Mouse (Mus musculus) telencephalon, adult 2 months (tissue): ENCODE data around the gene Stt3b.
"Not testable (repeated sequence)": the region's sequence is repeated elsewhere in the genome, so short reads cannot be mapped to it uniquely, and the experiment has no call there.

Experiments
- DNase-seq: peaks from one replicate; pipeline ENCODE4 v3.0.0-alpha.2; 2011; ENCODE audit warnings: low read depth, low spot score

Stt3b gene

GRCm38 (mm10) chr9:115318621-115319375 lies 8.6 kb upstream of the Stt3b start:
- DNase-seq = no peak

GRCm38 (mm10) chr9:115317049-115317448 lies 6.8 kb upstream of the Stt3b start:
- no peak for DNase-seq

GRCm38 (mm10) chr9:115314556-115314955 lies 4.3 kb upstream of the Stt3b start:
- no peak for DNase-seq

GRCm38 (mm10) chr9:115313830-115314229 lies 3.6 kb upstream of the Stt3b start:
- no peak for DNase-seq

GRCm38 (mm10) chr9:115311223-115311520 lies 951 bp upstream of the Stt3b start:
- DNase-seq = no peak

- DNase-seq = no peak
Observed at GRCm38 (mm10) chr9:115309977-115310345, 260 bp downstream of the Stt3b start.

- no peak for DNase-seq
Observed at GRCm38 (mm10) chr9:115309381-115309971, 745 bp downstream of the Stt3b start.

- no peak for DNase-seq
Observed at GRCm38 (mm10) chr9:115308941-115309380, 1.3 kb downstream of the Stt3b start.

- DNase-seq = no peak
Observed at GRCm38 (mm10) chr9:115308401-115308800, 1.8 kb downstream of the Stt3b start.

GRCm38 (mm10) chr9:115306202-115306601 lies 4.0 kb downstream of the Stt3b start:
- no peak for DNase-seq

- no peak for DNase-seq
Observed at GRCm38 (mm10) chr9:115304149-115304548, 6.1 kb downstream of the Stt3b start.

GRCm38 (mm10) chr9:115301593-115301992 lies 8.6 kb downstream of the Stt3b start:
- DNase-seq = no peak

GRCm38 (mm10) chr9:115301002-115301579 lies 9.1 kb downstream of the Stt3b start:
- DNase-seq = no peak

- DNase-seq = no peak
Observed at GRCm38 (mm10) chr9:115296738-115297137, 13.5 kb downstream of the Stt3b start.

- DNase-seq = no peak
Observed at GRCm38 (mm10) chr9:115293920-115294594, 16.2 kb downstream of the Stt3b start.

GRCm38 (mm10) chr9:115287774-115288434 lies 22.3 kb downstream of the Stt3b start:
- no peak for DNase-seq

GRCm38 (mm10) chr9:115284385-115284784 lies 25.8 kb downstream of the Stt3b start:
- no peak for DNase-seq

GRCm38 (mm10) chr9:115283403-115283802 lies 26.8 kb downstream of the Stt3b start:
- DNase-seq = no peak

- no peak for DNase-seq
Observed at GRCm38 (mm10) chr9:115278641-115279040, 31.6 kb downstream of the Stt3b start.

- no peak for DNase-seq
Observed at GRCm38 (mm10) chr9:115274806-115275205, 35.4 kb downstream of the Stt3b start.

GRCm38 (mm10) chr9:115273095-115273649 lies 37.0 kb downstream of the Stt3b start:
- DNase-seq = no peak

GRCm38 (mm10) chr9:115272451-115272850 lies 37.8 kb downstream of the Stt3b start:
- not testable (repeated sequence) for DNase-seq
